Mouse (Mus musculus) yolk sac, embryonic 10.5 days (tissue): Measurements from ENCODE around the gene Gm6096.

Source experiments
- DNase-seq: peaks from one replicate; pipeline ENCODE4 v3.0.0-alpha.2; 2017; ENCODE audit warnings: low spot score

Gm6096 gene

GRCm38 (mm10) chr7:34234610-34235561, 16.0 kb upstream of the Gm6096 start:
- no peak for DNase-seq

GRCm38 (mm10) chr7:34235602-34236001, 15.2 kb upstream of the Gm6096 start:
- no peak for DNase-seq

GRCm38 (mm10) chr7:34238086-34238485, 12.8 kb upstream of the Gm6096 start:
- no peak for DNase-seq

GRCm38 (mm10) chr7:34242176-34242575, 8.7 kb upstream of the Gm6096 start:
- DNase-seq: no peak

DNA sequence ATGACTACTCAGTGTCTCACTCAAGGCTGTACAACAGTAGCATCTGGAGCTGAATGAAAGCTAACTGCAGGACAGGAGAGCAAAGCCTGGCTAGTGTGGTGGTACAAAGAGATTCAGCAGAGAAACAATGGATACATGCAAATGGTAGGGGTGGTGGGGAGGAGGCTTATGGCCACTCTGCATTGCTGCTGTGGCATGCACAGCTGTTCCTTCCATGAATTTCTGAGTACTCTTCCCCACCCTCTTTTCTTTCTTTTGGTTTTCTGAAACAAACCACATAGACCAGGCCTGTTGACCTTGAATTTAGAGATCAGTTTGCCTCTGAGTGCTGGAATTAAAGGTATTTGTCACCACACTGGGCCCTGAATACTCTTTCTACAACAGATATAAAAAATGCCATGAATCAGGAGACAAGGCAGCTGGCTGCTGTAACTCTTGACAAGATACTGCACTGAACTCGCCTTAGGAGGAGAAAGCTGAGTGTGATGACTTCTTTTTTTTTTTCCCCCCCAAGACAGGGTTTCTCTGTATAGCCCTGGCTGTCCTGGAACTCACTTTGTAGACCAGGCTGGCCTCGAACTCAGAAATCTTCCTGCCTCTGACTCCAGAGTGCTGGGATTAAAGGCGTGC, 3.9 kb upstream of the Gm6096 start:
- no peak for DNase-seq

DNA sequence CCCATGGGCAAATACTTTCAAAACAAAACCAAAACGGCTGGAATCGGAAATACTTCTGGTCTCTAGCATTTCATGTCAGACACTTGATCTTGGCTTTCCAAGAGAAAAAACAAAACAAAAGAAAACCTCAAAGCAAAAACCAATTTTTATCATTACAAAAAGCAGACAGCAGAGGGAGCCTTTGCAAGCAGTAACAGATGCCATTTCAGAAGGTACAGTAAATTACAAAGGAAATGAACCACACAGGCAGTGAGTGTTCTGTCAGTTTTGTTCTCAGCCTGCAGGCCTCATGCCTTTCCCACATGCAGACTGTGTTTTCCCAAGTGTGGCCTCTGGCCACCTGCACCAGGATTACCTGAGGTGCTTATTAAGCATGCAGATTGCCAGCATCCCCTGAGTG, 1.2 kb downstream of the Gm6096 start:
- no peak for DNase-seq

- no peak for DNase-seq
These were observed 4.3 kb downstream of the Gm6096 start for GRCm38 (mm10) chr7:34255137-34255536.

GRCm38 (mm10) chr7:34255916-34256315, 5.1 kb downstream of the Gm6096 start:
- DNase-seq: no peak

- DNase-seq: no peak
These were observed 6.4 kb downstream of the Gm6096 start for GRCm38 (mm10) chr7:34257279-34257678.

DNA sequence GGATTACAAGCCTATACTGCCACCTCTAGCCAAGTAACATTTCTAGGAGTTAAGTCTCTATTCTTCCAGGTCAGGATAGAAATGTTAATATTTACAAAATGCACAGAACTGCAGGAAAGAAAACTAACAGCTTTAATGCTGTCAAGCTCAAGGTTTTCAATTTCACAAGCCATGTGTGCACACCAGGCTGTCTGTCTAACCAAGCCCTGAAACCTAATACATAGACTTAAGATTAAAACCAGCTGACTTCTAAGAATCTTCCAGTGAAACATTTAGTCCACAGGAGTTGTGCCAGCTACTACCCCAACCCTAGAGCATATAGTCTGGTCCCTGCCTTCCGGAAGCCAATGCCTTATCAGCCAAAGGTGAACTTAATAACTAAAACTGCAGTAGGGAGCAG, 7.6 kb downstream of the Gm6096 start:
- DNase-seq: no peak

GRCm38 (mm10) chr7:34263437-34263836, 12.6 kb downstream of the Gm6096 start:
- no peak for DNase-seq

DNA sequence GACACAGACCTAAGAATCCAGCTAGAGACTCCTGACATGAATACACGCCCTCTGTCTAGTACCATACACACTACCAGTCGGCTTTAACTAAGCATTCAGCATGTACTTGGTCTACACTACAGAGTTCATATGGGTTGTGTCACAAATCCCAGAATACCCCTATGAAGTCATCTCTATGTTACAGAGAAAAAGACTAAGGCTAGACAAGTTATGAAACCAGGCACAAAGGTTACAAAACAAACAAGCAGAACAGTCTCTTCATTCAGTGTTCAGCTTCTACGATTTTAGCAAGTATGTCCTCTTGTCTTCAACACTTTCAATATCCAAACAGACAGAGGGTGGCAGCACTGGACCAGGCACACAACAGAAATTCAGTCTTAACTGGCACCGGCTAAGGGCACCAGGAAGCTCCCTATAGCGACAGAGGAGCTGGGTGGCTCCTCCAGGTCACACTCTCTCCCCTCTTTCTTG, 15.1 kb downstream of the Gm6096 start:
- DNase-seq: peak; percentile 24

GRCm38 (mm10) chr7:34266421-34266820, 15.6 kb downstream of the Gm6096 start:
- DNase-seq: no peak

DNA sequence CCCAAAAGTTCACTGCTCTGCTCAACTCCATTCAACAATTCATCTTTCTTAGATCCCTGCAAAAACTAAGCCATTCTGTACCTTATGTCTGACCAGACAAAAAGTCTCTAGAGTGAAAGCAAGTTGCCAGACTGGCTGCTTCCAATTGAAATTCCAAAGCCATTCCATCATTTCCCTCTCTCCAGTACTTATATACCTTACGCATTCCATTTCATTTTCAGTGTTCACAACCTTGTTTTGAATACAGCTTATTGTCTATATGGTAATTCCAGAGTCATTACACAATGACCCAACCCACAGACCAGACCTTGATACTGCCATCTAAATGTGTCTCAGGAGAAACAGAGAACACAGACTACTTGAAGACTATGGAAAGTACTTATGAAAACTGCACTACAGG, 17.6 kb downstream of the Gm6096 start:
- no peak for DNase-seq

GRCm38 (mm10) chr7:34272465-34272864, 21.6 kb downstream of the Gm6096 start:
- no peak for DNase-seq

- DNase-seq: no peak
These were observed 25.2 kb downstream of the Gm6096 start for GRCm38 (mm10) chr7:34276066-34276465.

DNA sequence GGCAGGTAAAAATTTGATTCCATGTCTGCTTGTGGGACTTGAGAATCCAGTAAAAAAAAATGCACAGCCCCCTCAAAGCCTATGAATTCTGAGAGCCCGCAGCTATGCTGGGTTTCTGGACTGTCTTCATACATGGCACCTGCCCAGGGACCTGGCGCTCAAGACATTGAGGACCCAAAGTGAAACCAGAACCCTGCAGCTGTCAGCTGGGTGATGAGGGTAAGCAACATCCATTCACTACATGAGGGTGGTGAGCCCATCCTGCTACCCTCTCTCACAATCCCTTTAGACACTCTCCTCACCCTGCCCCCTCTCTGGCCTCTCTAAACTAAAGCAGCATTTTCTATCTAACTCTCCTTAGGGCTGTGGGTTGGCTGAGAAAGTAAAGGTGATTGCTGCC, 26.8 kb downstream of the Gm6096 start:
- no peak for DNase-seq

GRCm38 (mm10) chr7:34290450-34291151, 39.8 kb downstream of the Gm6096 start:
- DNase-seq: no peak

DNA sequence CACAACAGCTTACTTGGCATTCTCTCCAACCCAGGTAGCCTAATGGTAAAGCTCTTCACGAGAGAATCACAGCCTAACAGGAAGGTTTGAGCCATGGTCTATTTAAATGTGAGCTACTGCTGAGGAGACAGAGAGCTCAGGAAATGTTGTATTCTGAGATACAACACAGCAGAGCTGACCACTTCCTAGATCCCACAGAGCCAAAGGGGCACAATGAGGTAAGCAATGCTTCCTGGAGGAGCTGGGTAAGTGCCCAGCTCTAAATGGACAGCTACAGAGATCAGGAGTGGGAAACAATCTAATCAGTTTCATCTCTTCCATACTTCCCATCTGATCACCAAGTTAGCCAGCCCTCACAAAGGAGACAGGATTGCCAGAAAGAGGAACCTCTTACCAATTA, 40.4 kb downstream of the Gm6096 start:
- DNase-seq: no peak

- no peak for DNase-seq
These were observed 41.8 kb downstream of the Gm6096 start for GRCm38 (mm10) chr7:34292633-34293032.

- DNase-seq: no peak
These were observed 45.3 kb downstream of the Gm6096 start for GRCm38 (mm10) chr7:34296124-34296523.

DNA sequence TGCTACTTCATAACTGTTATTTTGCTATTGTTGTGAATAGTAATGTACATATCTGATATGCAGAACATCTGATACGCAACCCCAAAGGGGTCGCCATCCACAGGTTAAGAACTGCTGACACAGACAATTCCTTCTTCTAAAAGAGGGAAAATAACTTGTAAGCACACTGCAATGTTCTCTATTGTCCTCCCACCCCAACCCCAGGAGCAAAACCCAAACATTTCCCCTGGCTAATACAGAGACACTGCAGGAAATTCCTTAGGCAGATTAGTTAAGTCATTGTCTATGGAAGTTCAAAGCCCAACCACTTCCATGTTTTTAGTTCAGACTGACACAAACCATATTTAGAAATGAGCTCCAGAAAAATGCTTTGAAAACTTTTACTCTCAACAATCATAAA, 48.0 kb downstream of the Gm6096 start:
- DNase-seq: no peak
